Mouse (Mus musculus) adrenal gland (tissue): Measurements from ENCODE around the gene Dspp.

Experiments used
- intact Hi-C: fragments of 180-260 bp; cut with DNase I; formaldehyde crosslinking; loops from one replicate; pipeline ENCODE4 v1.15.1; 2025
- long read RNA-seq, 2 experiments: library from polyadenylated mRNA; unstranded; transcript quantifications; one replicate each; pipeline ENCODE4 v2.0.0; 2020; ENCODE audit warnings: borderline replicate concordance in 1 of 2; ENCODE audit not compliant: insufficient replicate concordance in 1 of 2

Gene Dspp
- long read RNA-seq, experiment 1 = 0 reads
- long read RNA-seq, experiment 2 = 0 reads

DNA sequence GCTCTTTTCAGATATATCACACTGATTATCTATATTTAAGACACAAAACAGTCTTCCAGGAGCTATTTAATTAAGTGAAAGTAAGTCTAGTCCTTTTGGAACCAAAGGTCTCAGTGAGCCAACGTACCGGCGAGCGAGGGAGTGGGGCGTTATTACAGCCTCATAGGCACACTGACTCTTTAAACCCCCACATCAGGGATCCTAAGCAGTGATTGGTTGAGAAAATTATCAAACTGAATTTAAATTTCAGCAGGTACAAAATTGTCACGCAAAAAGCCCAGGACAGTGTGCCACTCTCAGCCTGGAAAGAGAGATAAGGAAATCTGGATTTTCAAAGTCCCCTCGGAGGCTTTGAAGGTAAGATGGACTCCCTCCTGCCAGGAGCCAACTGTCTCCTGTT is at the start of gene Dspp:
Gene Dspp (plus strand): TSS at position 301 of the 400 bp plus-strand sequence.
- intact Hi-C loops = no loop called here

DNA sequence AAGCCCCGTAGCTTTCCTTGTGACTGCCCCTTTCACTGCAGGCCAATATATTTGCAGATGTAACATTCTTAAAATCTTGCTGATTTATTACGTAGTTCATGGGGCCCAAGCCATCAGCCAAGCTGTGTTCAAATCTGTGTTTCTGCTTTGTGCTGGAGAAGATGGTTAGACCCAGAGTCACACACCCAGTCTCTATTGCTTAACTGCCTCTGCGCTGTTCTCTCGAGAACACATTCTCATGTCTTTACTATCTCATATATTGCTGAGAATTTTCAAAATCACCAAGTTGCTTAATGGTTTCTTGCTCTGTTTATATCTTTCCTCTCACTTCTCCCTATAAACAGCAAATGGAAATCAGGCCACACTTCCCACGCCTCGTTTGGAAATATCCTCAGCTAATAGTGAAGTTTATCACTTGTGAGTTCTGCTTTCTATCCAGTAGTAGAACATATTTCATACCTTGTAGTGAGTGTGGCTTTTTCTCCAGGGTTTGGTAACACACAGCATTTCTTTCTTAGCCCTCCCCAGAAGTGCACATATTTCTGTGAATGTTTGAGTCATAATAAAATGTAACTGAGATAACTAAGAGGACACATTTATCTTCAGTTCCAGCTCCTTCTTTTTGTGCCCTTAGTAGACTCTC is 46.4 kb upstream of the Dspp start:
- intact Hi-C loops = loop anchor here (10.0 kb wide), 1 partner anchor 321 kb away; no protein-coding TSS in a partner anchor

DNA sequence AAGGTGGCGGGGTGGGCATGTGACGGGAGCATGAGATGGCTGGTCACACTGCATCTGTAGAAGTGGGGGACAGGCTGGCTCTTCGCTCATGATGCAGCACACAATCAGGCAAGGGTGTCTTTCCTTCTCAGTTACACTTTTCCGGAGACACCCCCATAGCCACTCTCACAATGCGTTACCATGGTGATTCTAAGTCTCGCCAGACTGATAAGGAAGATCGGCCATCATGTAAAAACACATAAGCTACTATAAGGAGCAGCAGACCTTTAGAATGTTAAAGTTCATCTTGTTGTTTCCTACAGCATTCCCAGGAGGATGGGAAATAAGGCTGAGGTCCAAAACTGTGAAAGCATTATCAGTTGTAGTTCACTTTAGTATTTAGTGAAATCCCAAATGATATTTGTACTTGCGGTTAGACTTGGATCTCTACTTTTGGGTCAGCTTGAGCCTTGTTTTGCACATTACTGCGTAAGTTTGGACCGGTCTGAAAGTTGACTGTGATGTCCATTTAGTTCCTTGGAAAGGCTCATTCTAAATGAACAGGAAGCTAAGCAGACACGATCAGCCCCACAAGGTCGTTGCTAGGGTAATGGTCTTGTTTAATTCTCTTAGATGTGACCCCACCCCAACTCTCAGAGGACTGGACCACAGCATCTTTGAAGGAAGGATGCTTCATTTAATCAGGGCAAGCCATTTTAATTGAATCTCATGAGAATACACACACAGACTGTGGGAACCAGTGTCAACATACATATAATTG is 43.8 kb upstream of the Dspp start:
- intact Hi-C loops = loop anchor here (10.0 kb wide), 1 partner anchor 318 kb away; no protein-coding TSS in a partner anchor

DNA sequence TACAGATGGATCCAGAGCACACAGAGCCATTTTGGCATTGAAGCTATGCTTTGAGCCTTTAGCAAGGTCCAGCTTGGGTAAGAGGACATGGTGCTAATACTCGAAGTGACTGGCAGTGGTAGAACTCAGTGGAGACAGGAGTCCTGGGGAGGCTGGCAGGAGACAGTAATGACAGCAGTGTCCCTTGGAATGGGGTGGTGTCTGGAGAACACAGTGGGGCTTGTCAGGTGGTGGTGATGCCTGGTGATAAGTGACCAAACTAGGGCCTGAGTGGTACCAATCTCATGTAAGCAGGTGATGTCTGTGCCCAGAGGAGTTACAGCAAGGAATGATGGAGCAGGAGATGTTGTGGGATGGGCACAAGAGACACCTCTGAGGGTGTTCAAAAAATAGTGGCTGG is 43.2 kb upstream of the Dspp start:
- intact Hi-C loops = loop anchor here (10.0 kb wide), 1 partner anchor 317 kb away; no protein-coding TSS in a partner anchor

DNA sequence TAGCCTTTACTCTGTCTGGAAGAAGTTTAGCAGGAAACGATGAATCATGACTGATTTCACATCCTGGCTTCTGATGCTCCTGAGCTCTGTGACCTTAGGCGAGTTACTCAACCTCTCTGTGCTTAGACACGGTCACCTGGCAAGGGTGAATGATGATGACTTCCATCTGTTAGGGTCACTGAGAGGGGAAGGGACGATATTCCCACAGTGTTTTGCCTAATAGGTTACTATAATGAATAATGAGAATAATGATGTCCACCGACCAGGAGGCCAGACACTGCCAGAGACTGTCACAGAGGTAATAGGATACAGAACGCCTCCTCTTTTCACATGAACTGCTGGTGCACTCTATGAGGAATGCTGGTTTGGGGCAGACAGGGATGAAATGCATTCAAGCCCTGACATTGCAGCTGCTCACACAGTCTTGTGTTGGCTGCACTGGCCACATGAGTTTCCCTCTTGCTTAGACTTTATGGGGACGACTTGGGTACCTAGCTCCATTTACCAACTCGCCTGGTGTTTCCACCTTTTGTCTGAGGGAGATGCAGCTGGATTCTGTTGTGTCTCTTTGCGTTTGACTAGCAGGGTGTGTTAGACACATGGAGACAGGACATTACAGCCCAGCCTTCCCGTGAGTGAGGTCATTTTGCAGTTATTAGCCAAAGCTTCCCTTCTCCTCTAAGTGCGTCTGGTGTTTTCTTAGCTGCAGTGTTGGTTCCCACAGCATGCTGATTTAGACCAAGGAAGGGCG is 42.1 kb upstream of the Dspp start:
- intact Hi-C loops = loop anchor here (10.0 kb wide), 1 partner anchor 316 kb away; no protein-coding TSS in a partner anchor

DNA sequence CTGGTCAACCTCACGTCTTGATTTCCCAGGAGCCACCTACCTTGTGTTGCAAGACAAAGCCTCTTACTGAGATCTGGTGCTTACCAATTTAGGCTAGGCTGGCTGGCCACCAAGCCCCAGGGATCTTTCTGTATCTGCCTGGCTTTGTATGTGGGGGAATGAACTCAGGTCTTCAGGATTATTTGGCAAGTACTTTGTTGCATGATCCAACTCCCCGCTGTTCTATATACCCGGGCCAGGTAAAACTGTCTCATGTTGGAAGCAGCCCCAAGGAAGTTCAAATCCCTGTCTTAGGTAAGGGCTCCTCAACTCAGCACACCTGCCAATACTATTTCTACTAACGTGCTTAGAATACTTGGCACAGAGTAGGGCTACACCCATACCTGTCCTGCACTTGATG is 39.6 kb upstream of the Dspp start:
- intact Hi-C loops = loop anchor here (1.0 to 5.0 kb wide), 2 partner anchors 86 to 202 kb away; no protein-coding TSS in a partner anchor

DNA sequence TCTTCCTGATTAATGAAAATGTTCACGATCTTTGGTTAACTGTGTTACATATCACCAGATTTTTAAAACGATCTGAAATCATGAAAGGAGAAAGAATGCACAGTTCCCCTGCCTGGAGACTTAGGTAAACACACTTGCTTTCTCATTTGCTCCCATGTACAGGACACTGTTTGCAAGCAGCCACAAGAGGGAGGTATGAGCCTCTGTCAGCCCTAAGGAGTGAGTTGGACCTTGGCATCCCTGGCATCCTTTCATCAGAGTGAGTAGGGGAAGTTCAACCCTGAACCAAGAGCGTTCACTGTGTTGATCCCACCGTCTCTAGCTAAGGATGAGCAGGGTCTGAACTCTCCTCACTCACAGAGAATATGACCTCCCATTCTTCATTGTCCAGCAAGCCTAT is 39.0 kb upstream of the Dspp start:
- intact Hi-C loops = loop anchor here (1.0 to 5.0 kb wide), 2 partner anchors 86 to 202 kb away; no protein-coding TSS in a partner anchor

DNA sequence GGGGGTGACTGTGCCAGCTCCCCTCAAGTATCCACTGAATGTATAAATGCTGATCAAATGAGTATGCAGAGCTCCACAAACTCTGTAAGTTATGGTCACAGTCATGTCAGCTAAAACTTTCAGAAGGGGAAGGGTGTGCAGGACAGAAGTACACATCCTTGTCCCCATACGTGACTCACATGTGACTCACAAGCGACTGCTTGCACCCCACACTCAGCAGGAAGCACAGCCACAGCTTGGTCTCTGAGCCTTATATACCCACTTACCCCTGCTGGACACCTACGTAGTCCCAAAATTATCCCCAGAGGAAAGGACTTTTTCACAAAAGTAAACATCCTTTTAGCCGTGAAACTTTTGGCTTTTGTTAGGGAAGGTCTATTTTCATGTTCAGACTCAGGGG is 36.8 kb upstream of the Dspp start:
- intact Hi-C loops = loop anchor here (5.0 kb wide), 1 partner anchor 84 kb away; no protein-coding TSS in a partner anchor

DNA sequence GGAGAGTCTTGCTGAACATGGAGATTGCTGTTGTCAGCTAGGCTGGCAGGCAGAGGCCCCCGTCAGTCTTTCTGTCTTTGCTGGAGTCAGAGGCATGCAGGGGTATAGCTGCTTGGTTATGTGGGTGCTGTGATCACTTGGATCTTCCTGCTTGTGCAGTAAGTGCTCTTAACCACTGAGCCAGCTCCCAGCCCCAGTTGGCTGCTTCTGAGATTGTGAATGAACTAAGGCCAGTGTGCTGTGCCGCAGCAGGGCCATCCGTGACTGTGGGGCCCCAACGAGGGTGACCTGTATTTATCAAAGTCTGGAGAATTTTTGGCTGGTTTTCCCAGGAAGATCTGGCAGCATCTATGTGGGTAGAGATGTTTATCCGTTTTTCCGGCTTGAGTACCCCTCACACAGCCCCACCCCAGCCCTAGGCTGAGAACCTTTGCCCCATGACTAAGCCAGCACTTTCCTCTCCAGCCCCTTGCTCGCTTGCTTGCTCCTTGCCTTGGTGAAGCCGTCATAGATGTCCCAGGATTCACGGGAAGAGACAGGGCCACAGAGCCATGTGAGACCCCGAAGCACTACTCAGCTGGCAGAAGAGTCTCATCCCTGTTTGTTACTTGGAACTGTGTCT is 32.5 kb upstream of the Dspp start:
- intact Hi-C loops = no loop called here

DNA sequence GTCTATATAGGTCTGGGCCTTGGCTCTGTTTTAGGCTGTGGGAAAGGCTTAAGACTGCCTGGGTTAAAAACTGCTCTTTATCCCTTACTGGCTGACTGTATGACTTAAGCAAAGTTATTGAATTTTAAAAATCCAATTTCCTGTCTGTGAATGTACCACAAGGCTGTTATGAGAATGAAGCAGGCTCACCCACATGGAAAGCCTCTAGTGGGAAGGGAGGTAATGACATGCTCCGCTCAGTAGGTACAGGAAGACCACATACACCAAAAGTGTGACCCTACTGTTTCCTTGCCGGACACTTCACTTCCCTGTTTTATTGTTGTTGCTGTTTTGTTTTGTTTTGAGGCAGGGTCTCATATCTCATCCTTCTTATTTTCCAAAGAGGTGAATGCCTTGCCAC is 29.4 kb upstream of the Dspp start:
- intact Hi-C loops = no loop called here

DNA sequence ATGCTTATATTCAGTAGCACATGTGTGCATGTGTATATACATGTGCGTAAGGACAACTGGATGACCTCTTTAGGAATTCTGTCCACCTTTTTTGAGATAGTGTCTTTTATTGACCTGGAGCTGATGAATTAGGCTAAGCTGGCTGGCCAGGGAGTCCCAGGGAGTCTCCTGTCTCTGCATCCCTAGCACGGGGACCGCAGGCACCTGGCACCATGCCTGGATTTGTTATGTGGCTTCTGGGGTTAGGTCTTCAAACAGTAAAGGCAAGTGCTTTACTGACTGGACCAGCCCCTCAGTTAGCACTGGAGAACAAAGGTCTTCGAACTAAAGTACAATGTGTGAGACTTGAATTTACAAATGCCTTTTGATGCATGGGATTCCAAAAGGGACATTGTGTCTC is 26.5 kb upstream of the Dspp start:
- intact Hi-C loops = no loop called here

DNA sequence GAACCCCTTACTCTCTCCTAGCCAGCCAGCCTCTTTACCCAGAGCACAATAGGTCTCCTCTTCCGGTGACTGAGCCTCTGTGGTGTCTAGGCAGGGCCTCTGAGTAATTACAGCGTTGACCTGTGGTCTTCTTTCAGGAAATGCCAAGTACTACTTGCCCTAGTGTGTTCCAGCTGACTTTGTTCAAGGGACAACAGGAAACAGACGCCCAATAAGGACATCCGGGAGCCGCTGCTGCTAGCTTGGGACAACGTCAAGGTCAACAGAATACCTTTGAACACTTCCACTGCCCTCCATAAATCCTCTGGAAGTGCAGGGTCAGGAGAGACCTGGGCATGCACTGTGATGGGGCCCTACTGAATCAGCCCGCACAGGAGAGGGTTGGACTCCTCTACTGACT is 21.2 kb upstream of the Dspp start:
- intact Hi-C loops = no loop called here

DNA sequence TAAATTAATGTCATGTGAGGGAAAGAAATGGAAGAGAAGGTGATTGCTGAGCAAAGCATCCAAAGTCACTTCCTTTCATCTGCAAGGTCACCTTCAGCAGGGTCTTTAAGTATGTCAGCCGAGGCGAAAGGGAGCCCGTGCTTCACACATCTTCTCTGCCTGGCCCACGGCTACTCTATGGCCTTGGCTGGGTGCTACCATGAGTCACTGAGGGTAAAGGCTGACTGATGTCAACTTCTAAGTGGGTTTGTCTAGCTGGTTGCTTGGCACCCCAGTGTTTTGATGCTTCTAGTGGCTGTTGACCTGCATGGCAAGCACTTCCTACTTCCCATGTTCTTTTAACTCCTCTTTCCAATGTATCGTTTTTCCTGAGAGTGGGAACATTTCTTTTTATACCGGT is 20.3 kb upstream of the Dspp start:
- intact Hi-C loops = no loop called here

DNA sequence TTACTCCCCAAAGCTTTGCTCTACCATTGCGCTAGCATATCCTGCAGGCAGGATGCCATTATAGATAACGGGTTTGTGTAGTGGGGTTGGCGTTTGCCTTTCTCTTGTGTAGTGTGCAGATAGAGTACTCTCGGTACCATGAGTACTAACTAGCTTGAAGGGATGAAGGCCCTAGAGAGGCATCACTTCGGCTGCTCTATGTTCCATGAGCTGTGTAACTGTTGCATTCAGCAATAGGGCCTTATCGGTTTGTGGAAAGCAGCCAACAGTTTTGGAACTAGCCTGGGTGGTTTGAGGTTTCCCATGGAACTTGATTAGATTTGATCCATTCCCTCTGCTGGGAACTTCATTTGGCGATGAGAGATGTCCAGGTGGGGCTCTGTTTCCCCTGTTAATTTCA is 12.8 kb upstream of the Dspp start:
- intact Hi-C loops = no loop called here

DNA sequence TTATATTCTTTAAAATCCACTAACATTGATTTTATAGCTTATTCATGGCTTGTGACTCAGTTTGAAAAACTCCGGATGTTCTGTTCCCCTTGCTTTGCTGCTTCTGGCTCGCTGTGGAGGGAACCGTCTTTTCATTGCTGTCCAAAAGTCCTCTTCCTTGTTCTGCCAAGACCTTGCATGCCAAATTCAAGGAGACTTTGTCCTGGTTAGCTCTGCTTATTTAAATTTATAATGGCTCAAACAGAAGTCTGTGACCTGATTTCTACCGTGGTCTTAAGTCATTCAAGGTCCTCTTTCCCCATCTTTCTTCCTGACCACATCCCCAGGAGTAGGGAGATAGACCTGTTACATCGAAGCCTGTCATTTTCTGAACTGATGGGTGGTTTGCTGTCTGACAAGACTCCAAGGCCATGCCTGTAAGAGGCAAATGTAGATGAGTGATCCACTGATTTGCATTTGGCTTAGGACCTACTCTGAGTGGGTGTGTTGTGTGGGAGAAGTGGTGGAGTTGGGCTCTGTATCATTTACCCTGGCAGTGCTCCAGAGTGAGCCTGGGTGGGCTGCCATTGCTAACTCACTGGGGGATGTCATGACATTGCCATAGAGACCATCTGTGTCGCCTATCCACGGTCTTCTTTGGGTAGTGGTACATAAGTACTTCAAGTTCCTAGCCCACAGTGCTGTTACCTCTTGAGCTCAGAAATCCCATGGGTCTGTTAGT is 12.0 kb upstream of the Dspp start:
- intact Hi-C loops = no loop called here

DNA sequence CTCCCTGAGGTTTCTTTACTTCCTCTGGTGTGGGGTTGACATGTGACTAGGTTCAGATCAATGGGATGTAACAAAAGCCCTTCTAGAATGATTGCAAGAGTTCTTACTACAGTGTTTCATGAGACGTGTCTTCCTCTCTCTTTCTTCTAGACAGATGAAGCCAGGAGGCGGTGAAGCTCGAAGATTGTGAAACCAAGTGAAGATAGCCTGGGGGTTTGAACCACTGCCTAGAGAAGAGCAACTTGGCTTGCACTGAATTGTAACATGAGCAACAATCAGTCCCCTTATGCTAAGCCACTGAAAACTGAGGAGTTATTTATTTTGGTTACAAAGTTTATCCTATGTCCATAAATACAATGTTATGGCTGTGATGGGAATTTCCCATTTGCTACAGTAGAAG is 9.9 kb upstream of the Dspp start:
- intact Hi-C loops = no loop called here

DNA sequence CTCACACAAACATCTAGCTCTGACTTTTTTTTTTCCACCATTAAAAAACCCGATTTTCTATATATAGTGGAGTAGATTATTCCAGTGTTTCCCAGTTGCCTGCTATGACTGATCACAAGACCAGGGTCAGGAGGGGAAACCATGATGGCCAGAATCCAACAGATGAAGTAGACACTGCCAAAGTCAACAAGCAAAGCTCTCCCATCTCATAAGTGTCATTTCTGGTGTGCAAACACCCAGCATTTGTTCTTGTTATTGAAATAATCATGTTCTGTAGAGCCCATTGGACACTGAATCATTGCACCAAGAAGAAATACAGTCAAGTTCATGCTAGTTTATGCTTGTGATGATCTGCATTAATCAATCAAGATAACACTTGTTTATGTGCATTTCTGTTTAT is 9.1 kb upstream of the Dspp start:
- intact Hi-C loops = no loop called here

DNA sequence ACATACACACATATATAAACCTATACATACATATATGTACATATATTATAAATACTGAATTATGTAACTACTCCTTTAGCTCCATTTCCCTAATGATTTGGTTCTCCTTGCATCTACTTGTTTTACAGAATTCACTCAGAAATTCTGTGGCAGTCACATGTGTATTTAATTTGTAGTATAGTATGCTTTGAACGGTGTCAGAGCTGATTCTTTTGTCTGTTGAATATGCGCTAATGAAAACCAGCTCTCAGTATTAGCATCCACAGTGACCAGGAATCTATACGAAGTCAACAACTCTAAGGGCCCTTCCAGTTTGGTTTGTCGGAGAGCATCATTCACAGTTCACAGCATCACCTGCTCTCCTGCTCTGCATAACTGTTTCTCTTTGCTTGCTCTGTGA is 7.0 kb upstream of the Dspp start:
- intact Hi-C loops = no loop called here

DNA sequence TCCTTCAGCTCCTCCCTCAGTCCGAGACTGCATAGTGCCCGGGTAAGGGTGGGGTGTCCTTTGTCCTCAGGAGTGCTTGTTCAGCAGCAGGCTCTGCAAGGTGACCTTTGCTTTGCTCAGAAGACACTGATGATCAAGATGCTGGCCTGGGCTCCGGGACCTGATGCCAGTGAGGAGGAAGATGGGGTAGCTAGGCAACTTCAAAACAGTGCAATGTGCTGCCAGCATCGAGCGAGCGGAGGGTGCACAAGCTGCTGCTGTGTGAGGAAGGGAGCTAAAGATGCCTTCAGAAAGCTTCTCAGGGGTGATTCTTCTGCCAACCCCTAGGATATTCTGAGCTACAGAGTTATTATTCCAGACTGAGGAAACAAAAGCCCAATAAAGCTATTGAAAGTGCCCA is 2.6 kb downstream of the Dspp start:
- intact Hi-C loops = no loop called here

DNA sequence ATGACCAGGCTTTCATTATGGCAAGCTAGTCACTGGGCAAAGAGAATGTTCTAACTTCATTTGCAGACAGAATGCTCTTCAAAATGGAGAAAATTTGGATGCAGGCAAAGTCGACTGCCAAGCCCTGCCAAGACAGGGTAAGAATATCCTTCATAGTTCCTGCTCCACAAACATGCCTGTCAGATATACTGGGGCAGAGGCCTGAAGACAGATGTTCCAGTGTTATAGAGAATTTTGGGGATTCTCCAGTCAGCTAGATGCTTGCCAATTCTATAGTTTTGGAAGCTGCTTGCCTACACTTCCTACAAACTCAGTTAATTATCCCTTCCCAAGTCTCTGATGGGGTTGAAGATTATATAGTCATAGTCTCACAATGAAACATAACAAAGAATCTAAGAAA is 13.2 kb downstream of the Dspp start:
- intact Hi-C loops = no loop called here

DNA sequence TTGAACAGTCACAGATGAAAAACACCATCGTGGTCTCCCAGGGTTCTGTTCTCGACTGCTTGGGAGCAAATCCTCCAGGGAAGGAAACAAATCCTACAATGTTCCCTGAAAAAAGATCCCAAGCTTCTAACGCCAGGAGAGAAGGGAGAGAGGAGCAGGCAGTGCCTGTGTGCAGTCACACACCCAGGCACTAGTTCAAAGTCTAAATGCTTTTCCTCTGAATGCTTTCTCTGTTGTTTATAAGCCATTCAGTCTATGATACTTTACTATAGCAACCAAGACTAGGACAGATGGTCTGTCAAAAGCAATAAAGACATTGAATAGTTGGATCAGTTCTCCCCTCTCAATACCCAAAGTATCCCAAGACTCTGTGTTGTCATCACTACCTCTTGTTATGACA is 16.8 kb downstream of the Dspp start:
- intact Hi-C loops = no loop called here
